Mouse (Mus musculus) layer of hippocampus, adult 2 months (tissue): ENCODE results near the gene Dennd2a. TPM values are rescaled to one million over a fixed set of nuclear protein-coding genes. Genes with fewer than 3 reads are reported as not detected.

Experiments used
- DNase-seq, 2 experiments: peaks; one replicate each; pipeline ENCODE4 v3.0.0; 2022; ENCODE audit warnings: low spot score in 2 of 2
- H3K27ac ChIP-seq: fragments of 200-600 bp; 2 replicates; pipeline ENCODE4 v1.8.1; 2022
- H3K4me3 ChIP-seq: fragments of 200-600 bp; 2 replicates; pipeline ENCODE4 v1.8.1; 2022; ENCODE audit warnings: mild to moderate bottlenecking
- CTCF ChIP-seq: fragments of 200-600 bp; conservative IDR thresholded peaks from 2 replicates; pipeline ENCODE4 v1.8.1; 2022; ENCODE audit warnings: antibody characterized with exemption, mild to moderate bottlenecking, moderate library complexity
- long read RNA-seq, 2 experiments: library from polyadenylated mRNA; stranded (forward); transcript quantifications; one replicate each; pipeline ENCODE4 v2.0.0; 2021; ENCODE audit warnings: borderline mapping rate in 2 of 2
- total RNA-seq, 2 experiments: library from RNA; stranded (reverse); gene quantifications; 2 replicates each; pipeline ENCODE4 v1.2.3; 2021

Gene Dennd2a
- total RNA-seq: 10 to 100 TPM; 37.0 to 38.2 TPM
- long read RNA-seq, experiment 1, full-length matches to known transcripts: 15 of 31 reads
- long read RNA-seq, experiment 1, partial matches to known transcripts: 4 of 31 reads
- long read RNA-seq, experiment 1, other reads (novel, unspliced or antisense): 12 of 31 reads
- long read RNA-seq, experiment 2, full-length matches to known transcripts: 14 of 40 reads
- long read RNA-seq, experiment 2, partial matches to known transcripts: 7 of 40 reads
- long read RNA-seq, experiment 2, other reads (novel, unspliced or antisense): 19 of 40 reads

DNA sequence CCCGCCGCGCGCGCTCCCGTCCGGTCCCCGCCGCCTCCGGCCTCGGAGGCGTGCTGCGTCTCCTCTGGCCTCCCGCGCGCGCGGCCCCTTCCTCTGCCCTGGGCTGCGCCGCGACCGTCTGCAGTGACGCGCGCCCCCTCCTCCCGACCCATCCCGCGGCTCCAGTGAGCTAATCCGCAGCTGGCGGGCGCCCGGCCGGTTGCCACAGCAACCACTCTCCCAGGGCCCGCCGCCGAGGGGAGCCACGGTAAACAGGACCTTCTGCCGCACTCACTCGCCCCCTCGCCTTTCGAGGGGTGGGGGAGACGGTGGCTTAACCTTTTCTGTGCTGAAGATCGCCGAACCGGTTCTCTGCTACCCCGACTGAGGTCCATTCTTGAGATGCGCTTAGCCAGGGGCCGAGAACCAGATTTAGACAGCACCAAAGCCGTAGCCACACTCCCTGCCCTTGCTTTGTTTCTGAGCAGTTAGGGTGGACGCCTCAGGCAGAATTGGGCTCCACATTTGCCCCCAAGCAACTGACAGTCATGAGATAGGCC is at the start of gene Dennd2a:
Dennd2a (minus strand) TSS at position 145 of the 539 bp plus-strand sequence.
- peak; percentile 84 to 88 for DNase-seq
- Histone ChIP-seq H3K4me3 (peak within 1 kb of the TSS; percentile 86), H3K27ac (peak within 1 kb of the TSS; percentile 93)
- TF ChIP-seq CTCF: no peak

GRCm38 (mm10) chr6:39607365-39607764 is 49.7 kb upstream of the Dennd2a start:
- no peak overlapping the region for H3K4me3 ChIP-seq
- no peak for TF ChIP-seq CTCF

DNA sequence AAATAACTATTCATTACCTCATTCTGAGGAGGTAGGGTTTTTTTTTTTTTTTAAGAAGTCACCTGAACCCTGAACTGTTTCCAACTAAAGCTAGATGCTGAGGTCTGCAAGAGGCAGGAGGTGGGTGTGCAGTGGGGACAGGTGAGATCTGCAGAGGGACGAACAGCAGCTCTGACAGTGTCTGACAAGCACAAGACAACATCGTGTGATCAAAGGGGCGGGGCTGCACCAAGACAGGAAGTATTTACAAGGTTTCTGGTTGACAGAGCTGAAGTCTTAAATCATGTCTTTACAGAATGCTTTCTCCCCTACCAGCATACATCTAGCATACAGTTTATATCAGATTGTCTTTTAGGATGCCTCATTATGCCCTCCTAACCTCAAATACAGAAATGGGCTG is 49.2 kb upstream of the Dennd2a start:
- no peak for DNase-seq
- Histone ChIP-seq H3K4me3 (no peak overlapping the region), H3K27ac (peak overlapping the region; percentile 83; the same call in 1 of the 2 replicates)
- TF ChIP-seq CTCF: no peak

More at GRCm38 (mm10) chr6:39607365-39607764, 49.7 kb upstream of the Dennd2a start:
- H3K27ac ChIP-seq: no peak overlapping the region
- DNase-seq: no peak

- no peak for TF ChIP-seq CTCF
- Histone ChIP-seq H3K4me3 (no peak overlapping the region), H3K27ac (peak overlapping the region; percentile 83)
- no peak for DNase-seq
Measured at GRCm38 (mm10) chr6:39606056-39606455, 48.4 kb upstream of the Dennd2a start.

DNA sequence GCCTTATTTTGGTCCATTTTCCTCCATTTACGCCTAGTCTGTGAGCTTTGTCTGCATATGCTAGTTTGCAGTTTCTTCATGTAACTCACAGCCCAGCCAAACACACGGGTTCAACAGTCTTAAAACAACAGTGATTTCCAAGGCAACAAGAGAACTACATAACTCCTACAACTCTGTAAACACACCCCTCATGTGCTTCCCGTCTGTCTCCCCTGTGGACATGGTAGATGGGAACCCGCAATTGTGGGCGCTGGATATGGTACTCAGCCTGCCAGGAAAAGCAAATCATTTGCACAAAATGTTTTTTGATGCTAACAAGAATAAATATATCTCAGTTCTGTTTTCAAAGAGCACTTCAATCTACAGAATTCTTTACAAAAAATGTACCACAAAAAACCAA is 46.9 kb upstream of the Dennd2a start:
- H3K27ac ChIP-seq: peak overlapping the region; percentile 83
- H3K4me3 ChIP-seq: no peak overlapping the region
- DNase-seq: peak; percentile 53 to 58
- no peak for TF ChIP-seq CTCF

DNA sequence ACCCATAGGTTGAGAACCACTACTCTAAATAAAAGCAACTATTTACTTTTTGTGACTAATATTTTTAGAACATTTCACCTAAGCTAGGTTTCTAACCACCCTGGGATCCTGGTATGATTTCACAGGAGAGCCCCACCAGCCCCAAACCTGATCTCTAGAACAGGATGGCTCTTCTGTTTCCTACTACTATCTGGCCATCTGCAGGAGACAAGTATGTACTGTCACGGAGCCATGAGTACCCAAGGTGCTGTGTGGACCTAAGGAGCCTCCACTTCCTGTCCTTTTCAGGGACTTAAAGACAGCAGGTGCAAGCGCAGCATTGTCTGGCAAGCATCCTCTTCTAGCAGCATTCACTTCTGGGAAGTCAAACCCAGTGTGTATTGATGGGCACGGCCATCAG is 44.2 kb upstream of the Dennd2a start:
- Histone ChIP-seq H3K4me3 (no peak overlapping the region), H3K27ac (0 out of 2 replicates have a peak overlapping the region, but pooled peaks have one; percentile 37)
- no peak for DNase-seq
- TF ChIP-seq CTCF: 0 out of 2 replicates have a peak, but pooled peaks have one; percentile 9

DNA sequence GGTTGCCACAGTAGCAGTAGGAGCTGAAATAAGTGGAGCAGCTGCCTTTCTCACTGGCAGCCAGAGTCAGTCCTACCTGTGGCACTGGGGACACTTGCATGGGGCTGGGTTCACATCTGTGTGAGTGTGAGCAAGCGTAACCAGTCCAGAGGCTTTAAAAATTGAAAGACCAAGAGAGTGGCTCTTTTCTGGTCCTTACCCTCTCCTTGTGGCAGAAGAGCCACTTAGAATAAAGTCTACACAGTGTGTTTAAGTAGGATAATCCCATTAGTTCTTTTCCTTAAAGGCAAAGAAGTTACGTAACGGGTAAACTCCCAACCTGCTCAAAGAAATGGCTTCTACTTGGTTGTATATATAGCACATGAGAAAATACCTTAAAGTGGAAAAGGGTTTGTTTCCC is 43.2 kb upstream of the Dennd2a start:
- no peak for DNase-seq
- TF ChIP-seq CTCF: no peak
- no peak overlapping the region for H3K27ac ChIP-seq
- no peak overlapping the region for H3K4me3 ChIP-seq

- peak within 1 kb of the TSS; percentile 66 for H3K4me3 ChIP-seq
- peak; percentile 95 to 96 for DNase-seq
- peak within 1 kb of the TSS; percentile 100 for H3K27ac ChIP-seq
- TF ChIP-seq CTCF: no peak
Measured at GRCm38 (mm10) chr6:39592401-39593214, 34.9 kb upstream of the Dennd2a start, which contains the start of gene Ndufb2. Gene Ndufb2 (plus strand): TSS chr6:39592574.

DNA sequence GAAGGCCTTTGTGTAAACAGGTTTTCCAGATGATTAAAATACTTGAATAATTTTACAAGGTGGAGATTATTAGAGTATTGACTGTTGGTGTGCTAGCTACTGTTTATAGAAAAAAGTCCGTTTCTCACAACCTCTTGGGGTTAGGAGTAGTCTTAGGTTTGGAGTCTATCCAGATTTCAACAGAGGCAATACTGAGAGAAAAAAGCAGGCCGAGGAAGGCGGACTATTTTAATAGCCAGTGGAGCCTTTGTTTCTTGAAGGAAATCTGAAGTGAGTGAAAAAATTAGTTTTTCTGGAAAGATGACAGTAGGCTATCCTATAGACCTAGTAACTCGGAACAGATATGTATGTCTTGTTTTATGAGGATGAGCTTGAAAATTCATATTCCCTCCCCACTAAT is 33.8 kb upstream of the Dennd2a start:
- TF ChIP-seq CTCF: no peak
- H3K4me3 ChIP-seq: no peak overlapping the region; the same call in 1 of the 2 replicates
- no peak for DNase-seq
- 0 out of 2 replicates have a peak overlapping the region, but pooled peaks have one; percentile 100 for H3K27ac ChIP-seq

DNA sequence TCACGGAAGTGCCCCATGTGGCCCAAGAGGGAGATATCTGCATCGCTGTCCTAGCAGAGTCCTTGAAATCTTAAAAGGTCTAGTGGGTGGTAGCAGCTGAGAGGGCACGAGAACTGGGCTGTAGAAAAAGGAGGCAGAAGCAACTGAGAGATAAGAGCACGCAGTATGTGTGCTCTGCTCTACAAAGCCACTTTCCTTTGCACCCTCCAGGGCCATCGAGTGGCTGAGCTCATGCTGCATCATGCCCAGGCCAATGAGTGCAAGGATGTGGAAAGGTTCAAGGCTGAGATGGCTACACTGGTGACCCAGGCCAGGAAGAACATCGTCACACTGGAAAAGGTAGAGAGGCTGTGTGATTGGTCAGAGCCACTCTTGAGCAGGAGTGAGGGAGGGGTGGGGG is 27.9 kb upstream of the Dennd2a start, which contains the start of gene Gm42420:
Gm42420 (plus strand) TSS at position 237 of the 400 bp plus-strand sequence.
- Histone ChIP-seq H3K4me3 (no peak within 1 kb of the TSS), H3K27ac (no peak within 1 kb of the TSS)
- TF ChIP-seq CTCF: no peak
- no peak for DNase-seq

- DNase-seq: no peak
- H3K27ac ChIP-seq: no peak overlapping the region
- no peak overlapping the region for H3K4me3 ChIP-seq
- TF ChIP-seq CTCF: no peak
Measured at GRCm38 (mm10) chr6:39581087-39581784, 23.6 kb upstream of the Dennd2a start.

DNA sequence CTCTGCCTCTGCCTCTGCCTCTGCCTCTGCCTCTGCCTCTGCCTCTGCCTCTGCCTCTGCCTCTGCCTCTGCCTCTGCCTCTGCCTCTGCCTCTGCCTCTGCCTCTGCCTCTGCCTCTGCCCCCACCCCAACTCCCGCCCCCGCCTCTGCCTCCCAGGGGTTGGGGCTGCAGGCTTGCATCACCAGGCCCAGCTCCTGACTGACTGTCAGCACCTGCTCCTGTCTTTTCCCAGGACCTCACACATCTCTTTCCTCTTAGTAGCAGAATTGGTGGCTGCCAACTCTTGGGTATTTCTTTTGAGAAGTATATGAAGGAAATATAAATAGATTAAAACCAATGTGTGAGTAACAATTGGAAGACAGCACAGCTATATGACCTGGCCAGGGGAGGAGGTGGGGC is 22.9 kb upstream of the Dennd2a start:
- no peak for TF ChIP-seq CTCF
- Histone ChIP-seq H3K4me3 (no peak overlapping the region), H3K27ac (no peak overlapping the region)
- no peak for DNase-seq
